Mouse (Mus musculus) stomach, embryonic 14.5 days (tissue): Measurements from ENCODE around the gene Mkln1. TPM values are rescaled to one million over a fixed set of nuclear protein-coding genes. Genes with fewer than 3 reads are reported as not detected.
A peak's percentile ranks its signal among the peaks of the same experiment; 100 is the strongest.

Experiments
- ATAC-seq: fragments of 200-750 bp; cut with Nextera tagmentation; 2 replicates; pipeline ENCODE4 v1.8.0; 2017; ENCODE audit warnings: low read depth, moderate TSS enrichment; ENCODE audit not compliant: insufficient number of reproducible peaks, insufficient read depth, low FRiP score
- H3K27ac ChIP-seq: fragments of 300-500 bp; sonication (generic); 2 replicates; pipeline ENCODE4 v1.5.1; 2014; ENCODE audit warnings: mild to moderate bottlenecking, low read length, moderate library complexity, mixed read lengths
- H3K27me3 ChIP-seq: fragments of 300-500 bp; sonication (generic); 2 replicates; pipeline ENCODE4 v1.6.1; 2014; ENCODE audit warnings: low read length, control low read depth, mixed read lengths; ENCODE audit not compliant: control insufficient read depth, insufficient read depth
- H3K36me3 ChIP-seq: fragments of 300-500 bp; sonication (generic); 2 replicates; pipeline ENCODE4 v1.6.1; 2014; ENCODE audit warnings: mild to moderate bottlenecking, control low read depth, low read length, moderate library complexity, mixed read lengths; ENCODE audit not compliant: control insufficient read depth, insufficient read depth
- H3K4me1 ChIP-seq: fragments of 300-500 bp; sonication (generic); 2 replicates; pipeline ENCODE4 v1.6.1; 2014; ENCODE audit warnings: low read length, control low read depth, mixed read lengths; ENCODE audit not compliant: control insufficient read depth, insufficient read depth
- H3K4me2 ChIP-seq: fragments of 300-500 bp; sonication (generic); replicated peaks from 2 replicates; pipeline ENCODE4 v1.6.1; 2014; ENCODE audit warnings: low read depth, low read length, control low read depth
- H3K4me3 ChIP-seq: fragments of 300-500 bp; sonication (generic); 2 replicates; pipeline ENCODE4 v1.5.1; 2014; ENCODE audit warnings: low read depth, low read length, control low read depth
- H3K9ac ChIP-seq: fragments of 300-500 bp; sonication (generic); replicated peaks from 2 replicates; pipeline ENCODE4 v1.6.1; 2014; ENCODE audit warnings: low read depth, mild to moderate bottlenecking, control low read depth, low read length, moderate library complexity, mixed read lengths
- H3K9me3 ChIP-seq: fragments of 300-500 bp; sonication (generic); 2 replicates; pipeline ENCODE4 v1.6.1; 2016; ENCODE audit warnings: low read depth, low read length, control low read depth; ENCODE audit not compliant: control insufficient read depth
- WGBS: fragments of 180-500 bp; shearing (Covaris S2); extraction: QIAGEN DNeasy Blood & Tissue Kit; methylation state at CpG from one replicate; pipeline ENCODE4 v1.1.7; 2014; 5-methylcytosine and 5-hydroxymethylcytosine counted together
- polyA plus RNA-seq: library from polyadenylated mRNA; unstranded; fragments of >200 nt; fragmentation: Nextera tagmentation; extraction: Ambion mirVana; gene quantifications from 2 replicates; pipeline ENCODE4 v1.2.1, GENCODE M21; 2014

The Mkln1 gene
- polyA plus RNA-seq, 1 experiment from 2014 or later: 186 TPM

GRCm38 (mm10) chr6:31531880-31532279 lies 133.3 kb downstream of the Mkln1 start:
- H3K4me2 ChIP-seq: no peak overlapping the region
- H3K9me3 ChIP-seq: no peaks in the 10 kb centered on the region
- no peak overlapping the region for H3K9ac ChIP-seq
- 84% methylated on average over 3 of the region's 3 CpGs for WGBS
- no peaks in the 10 kb centered on the region for H3K4me1 ChIP-seq
- H3K27me3 ChIP-seq: no peaks in the 10 kb centered on the region
- H3K27ac ChIP-seq: no peak overlapping the region
- H3K36me3 ChIP-seq: no peaks in the 10 kb centered on the region
- ATAC-seq: no peak
- no peak overlapping the region for H3K4me3 ChIP-seq

GRCm38 (mm10) chr6:31534705-31535104 lies 136.2 kb downstream of the Mkln1 start:
- ATAC-seq: no peak
- Histone ChIP-seq H3K4me2 (no peak overlapping the region), H3K9ac (no peak overlapping the region), H3K27ac (no peak overlapping the region), H3K4me1 (no peaks in the 10 kb centered on the region), H3K36me3 (no peaks in the 10 kb centered on the region), H3K27me3 (no peaks in the 10 kb centered on the region), H3K4me3 (no peak overlapping the region), H3K9me3 (no peaks in the 10 kb centered on the region)
- 93% methylated on average over 5 of the region's 5 CpGs for WGBS

GRCm38 (mm10) chr6:31537193-31537592 lies 138.7 kb downstream of the Mkln1 start:
- H3K4me3 ChIP-seq: no peak overlapping the region
- 91% methylated on average over 4 of the region's 4 CpGs for WGBS
- H3K4me1 ChIP-seq: no peaks in the 10 kb centered on the region
- H3K9me3 ChIP-seq: no peaks in the 10 kb centered on the region
- H3K9ac ChIP-seq: no peak overlapping the region
- H3K36me3 ChIP-seq: no peaks in the 10 kb centered on the region
- no peaks in the 10 kb centered on the region for H3K27me3 ChIP-seq
- ATAC-seq: no peak
- no peak overlapping the region for H3K27ac ChIP-seq
- H3K4me2 ChIP-seq: no peak overlapping the region

- Histone ChIP-seq H3K4me2 (no peak overlapping the region), H3K27ac (no peak overlapping the region), H3K4me3 (no peak overlapping the region), H3K9ac (no peak overlapping the region), H3K36me3 (no peaks in the 10 kb centered on the region), H3K9me3 (no peaks in the 10 kb centered on the region), H3K27me3 (no peaks in the 10 kb centered on the region), H3K4me1 (no peaks in the 10 kb centered on the region)
- 80% methylated on average over 1 of the region's 1 CpGs for WGBS
- no peak for ATAC-seq
Measured at GRCm38 (mm10) chr6:31538112-31538511, 139.6 kb downstream of the Mkln1 start.

- 85% methylated on average over 6 of the region's 6 CpGs for WGBS
- Histone ChIP-seq H3K4me2 (no peak overlapping the region), H3K27ac (no peak overlapping the region), H3K4me1 (no peaks in the 10 kb centered on the region), H3K36me3 (no peaks in the 10 kb centered on the region), H3K4me3 (no peak overlapping the region), H3K9me3 (no peaks in the 10 kb centered on the region), H3K9ac (no peak overlapping the region), H3K27me3 (no peaks in the 10 kb centered on the region)
- ATAC-seq: no peak
Measured at GRCm38 (mm10) chr6:31540018-31540417, 141.5 kb downstream of the Mkln1 start.

- no peaks in the 10 kb centered on the region for H3K4me1 ChIP-seq
- no peaks in the 10 kb centered on the region for H3K36me3 ChIP-seq
- ATAC-seq: no peak
- no peaks in the 10 kb centered on the region for H3K9me3 ChIP-seq
- H3K27me3 ChIP-seq: no peaks in the 10 kb centered on the region
- no peak overlapping the region for H3K9ac ChIP-seq
- no peak overlapping the region for H3K4me2 ChIP-seq
- no peak overlapping the region for H3K27ac ChIP-seq
- WGBS: 71% methylated on average over 4 of the region's 4 CpGs
- H3K4me3 ChIP-seq: no peak overlapping the region
Measured at GRCm38 (mm10) chr6:31544318-31544717, 145.8 kb downstream of the Mkln1 start.

GRCm38 (mm10) chr6:31549361-31550051 lies 151.0 kb downstream of the Mkln1 start:
- Histone ChIP-seq H3K9me3 (no peaks in the 10 kb centered on the region), H3K4me2 (no peak overlapping the region), H3K4me1 (0 out of 2 replicates have a peak, but pooled peaks cover 6% of the 10 kb centered on the region), H3K27ac (no peak overlapping the region), H3K36me3 (no peaks in the 10 kb centered on the region), H3K4me3 (no peak overlapping the region), H3K27me3 (no peaks in the 10 kb centered on the region), H3K9ac (no peak overlapping the region)
- 41% methylated on average over 5 of the region's 5 CpGs for WGBS
- ATAC-seq: 0 out of 2 replicates have a peak, but pooled peaks have one; percentile 38

GRCm38 (mm10) chr6:31550876-31551532 lies 152.5 kb downstream of the Mkln1 start:
- no peak overlapping the region for H3K4me2 ChIP-seq
- ATAC-seq: no peak
- no peak overlapping the region for H3K27ac ChIP-seq
- 0 out of 2 replicates have a peak, but pooled peaks cover 6% of the 10 kb centered on the region for H3K4me1 ChIP-seq
- H3K4me3 ChIP-seq: no peak overlapping the region
- no peaks in the 10 kb centered on the region for H3K27me3 ChIP-seq
- no peaks in the 10 kb centered on the region for H3K36me3 ChIP-seq
- H3K9me3 ChIP-seq: no peaks in the 10 kb centered on the region
- no peak overlapping the region for H3K9ac ChIP-seq
- WGBS: 73% methylated on average over 22 of the region's 22 CpGs
